Mouse (Mus musculus) thymus, postnatal 36 days (tissue): Measurements from ENCODE around the gene Evc.

Experiments used
- DNase-seq, 2 experiments: peaks; one replicate each; pipeline ENCODE4 v3.0.0; 2022; ENCODE audit warnings: mixed read lengths in 2 of 2

Gene Evc

DNA sequence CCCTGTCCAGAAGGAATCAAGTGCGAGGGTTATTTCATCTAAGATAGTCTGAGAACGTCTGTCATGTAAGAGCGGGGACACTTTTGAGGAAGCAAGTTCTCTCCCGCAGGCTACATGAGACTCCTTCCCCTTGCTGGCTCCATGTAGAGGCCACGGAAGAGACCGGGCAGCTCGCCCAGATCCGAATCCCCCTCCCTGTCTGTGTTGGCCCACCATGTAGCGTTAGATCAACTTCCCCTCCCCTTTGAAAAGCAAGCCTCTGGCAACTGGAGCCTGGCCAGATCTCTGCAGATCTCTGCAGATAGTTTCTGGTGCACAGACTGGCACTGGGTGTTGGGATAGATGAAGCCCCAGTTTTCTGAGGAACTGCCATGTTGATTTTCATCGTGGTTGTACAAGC lies 40.0 kb downstream of the Evc start:
- no peak for DNase-seq

DNA sequence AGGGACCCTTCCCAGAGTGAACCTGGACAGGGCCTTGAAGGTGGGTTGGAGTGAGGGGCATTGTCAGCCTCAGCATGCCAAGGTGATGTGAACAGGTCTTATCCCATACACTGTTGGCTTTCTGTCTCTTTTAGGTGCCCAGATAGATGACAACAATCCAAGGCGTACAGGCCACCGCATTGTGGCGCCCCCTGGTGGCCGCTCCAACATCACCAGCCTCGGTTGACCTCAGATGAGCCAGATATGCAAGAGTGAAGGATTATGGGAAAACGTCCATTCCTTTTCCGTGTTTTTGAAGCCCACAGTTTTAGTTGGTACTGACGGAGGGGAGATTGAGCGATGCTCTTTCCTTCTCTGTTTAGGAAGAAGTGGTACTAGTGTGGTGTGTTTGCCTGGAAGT lies 45.7 kb downstream of the Evc start:
- peak; percentile 19 to 20 for DNase-seq

DNA sequence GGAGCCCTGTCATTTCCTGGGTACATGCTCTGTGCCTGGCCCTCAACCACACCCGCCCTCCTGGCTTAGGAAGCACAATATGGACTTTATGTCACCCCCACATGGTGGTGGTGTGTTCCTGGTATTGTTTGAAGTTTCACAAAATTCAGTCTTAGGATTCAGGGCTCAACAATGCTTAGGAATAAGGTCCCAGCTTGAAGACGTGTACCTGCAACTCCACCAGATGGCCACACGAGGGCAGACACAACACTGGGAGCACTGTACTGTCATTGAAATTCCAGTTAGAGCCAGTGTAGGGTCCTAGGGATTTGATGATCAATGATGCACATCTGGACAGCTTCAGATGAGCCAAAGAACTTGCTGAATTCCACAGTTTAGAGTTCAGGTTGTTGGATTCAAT lies 47.5 kb downstream of the Evc start:
- peak; percentile 25 to 29 for DNase-seq

DNA sequence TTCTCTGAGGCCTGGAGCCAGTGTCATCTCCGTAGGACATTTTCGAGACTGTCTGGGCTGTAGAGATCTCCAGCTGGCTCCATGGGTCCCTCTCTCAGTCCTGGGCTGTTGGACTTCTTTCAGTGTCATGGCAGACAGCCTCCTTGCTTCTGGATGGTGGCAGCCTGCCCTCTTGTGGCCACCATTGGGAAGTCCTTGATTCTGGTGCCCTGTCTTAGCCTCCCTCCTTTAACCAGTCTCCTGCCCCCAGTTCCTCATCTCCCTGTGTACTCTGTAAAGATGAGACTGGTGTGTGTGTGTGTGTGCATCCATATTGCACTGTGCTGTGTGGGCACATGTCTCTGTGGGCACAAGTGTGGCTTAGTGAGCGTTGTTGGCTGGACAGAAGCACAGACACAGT lies 48.3 kb downstream of the Evc start:
- DNase-seq = peak; percentile 55 to 56

DNA sequence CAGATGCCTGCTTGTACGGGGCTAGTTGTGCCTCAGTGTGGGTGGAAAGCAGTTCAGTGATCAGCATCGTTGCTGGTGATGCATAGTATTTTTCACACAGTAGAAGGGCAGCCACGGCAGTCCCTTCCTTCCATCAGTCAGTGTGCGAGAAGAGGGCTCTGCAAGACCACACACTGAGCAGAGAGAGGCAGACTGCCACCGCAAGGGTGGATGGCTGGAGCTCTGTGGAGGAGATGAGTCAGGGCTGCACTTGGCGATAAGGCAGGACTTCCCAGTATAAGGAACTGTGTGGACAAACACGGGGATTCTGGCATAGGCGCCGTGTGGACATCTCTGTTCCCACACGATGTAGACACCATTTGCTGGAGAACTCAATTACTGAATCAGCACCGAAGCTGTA lies 55.7 kb downstream of the Evc start:
- no peak for DNase-seq

DNA sequence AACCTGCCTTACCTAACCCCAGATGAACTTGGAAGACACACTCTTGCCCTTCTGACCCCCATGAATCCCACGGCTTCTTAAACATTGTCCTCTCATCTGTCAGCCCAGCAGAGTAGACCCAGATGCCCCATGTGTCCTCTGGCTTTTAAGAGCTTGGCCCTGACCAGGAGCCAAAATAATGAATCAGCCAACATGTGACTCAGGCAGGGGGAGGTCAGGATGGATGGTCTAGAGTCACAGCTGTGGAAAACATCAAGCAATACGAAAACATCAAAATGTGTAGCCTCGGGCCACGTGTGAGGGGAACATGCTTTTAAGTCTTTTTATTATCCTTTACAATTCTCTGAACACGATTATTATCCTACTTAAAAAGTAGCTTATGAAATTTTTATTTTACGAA lies 72.9 kb downstream of the Evc start:
- DNase-seq = no peak

DNA sequence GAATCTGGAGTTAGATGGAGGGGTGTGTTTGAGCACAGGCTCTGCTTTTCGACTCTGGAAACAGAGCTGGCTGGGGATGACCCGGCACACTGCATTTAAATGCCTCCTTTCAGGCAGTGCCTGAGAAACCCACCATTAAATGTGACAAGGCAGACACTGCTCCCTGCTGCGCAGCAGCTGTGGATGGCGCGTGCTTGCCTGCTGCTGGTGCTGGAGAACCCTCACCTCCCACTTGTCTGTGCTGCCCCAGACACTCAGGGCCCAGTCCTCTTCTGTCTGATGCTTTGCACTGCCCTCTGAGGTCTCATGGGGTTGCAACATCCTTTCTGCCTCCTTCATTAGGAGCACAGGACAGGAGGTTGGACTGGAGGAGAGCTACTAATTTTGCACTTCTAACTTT lies 75.0 kb downstream of the Evc start:
- no peak for DNase-seq

DNA sequence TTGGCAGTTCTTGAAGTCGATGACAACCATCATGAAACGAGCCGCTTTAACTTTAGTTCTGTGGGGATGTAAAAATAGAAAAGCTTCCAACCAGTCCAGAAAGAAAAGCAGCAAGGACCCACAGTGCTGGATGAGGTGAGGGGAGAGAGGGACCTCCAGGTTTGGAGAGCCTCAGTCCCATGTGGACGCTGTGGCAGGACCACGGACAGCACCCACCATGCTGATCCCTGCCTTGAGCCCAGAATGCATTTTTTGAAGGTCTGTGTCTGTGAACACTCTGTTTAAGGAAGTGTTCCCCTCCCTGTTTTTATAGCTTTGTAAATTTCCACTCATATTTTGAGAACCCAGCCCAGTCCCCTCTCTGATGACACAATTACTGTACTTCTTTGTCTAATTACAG lies 79.5 kb downstream of the Evc start:
- no peak for DNase-seq

DNA sequence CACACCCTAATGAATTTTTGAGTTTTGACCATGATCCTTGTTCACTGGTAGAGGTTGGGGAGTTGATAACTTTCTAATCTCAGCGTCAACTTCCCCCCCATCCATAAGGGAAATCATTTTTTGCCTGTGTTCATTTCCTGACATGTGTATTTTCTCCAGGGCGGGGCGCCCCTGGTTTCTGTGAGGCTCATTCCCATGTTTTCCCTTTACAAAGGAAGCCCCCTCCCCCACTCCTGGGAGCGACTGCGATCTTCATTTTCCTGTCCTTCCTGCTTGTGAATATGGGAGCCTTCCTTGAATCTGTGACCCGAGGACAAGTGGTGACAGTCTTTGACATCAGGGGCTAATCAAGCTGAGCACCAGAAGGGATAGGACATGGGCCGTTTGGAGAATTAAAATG lies 79.9 kb downstream of the Evc start:
- no peak for DNase-seq

DNA sequence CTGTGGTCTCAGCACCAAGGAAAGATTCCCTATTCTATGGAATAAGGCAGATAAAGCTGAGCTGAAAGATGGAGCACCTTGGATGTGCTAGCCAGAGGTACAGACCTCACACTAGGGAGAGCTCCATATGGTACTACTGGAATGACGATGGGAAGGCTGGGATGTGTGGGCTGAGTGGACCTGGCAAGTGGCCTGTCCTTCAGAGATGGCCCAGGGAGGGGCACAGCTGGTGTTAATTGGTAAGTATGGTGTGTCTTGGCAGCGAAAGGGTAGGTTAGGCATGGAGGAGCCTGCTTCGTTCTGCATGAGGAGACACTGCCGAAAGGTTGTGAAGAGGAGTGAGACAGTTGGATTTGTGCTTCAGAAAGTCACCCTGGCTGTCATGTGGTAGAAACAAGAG lies 82.2 kb downstream of the Evc start:
- no peak for DNase-seq

DNA sequence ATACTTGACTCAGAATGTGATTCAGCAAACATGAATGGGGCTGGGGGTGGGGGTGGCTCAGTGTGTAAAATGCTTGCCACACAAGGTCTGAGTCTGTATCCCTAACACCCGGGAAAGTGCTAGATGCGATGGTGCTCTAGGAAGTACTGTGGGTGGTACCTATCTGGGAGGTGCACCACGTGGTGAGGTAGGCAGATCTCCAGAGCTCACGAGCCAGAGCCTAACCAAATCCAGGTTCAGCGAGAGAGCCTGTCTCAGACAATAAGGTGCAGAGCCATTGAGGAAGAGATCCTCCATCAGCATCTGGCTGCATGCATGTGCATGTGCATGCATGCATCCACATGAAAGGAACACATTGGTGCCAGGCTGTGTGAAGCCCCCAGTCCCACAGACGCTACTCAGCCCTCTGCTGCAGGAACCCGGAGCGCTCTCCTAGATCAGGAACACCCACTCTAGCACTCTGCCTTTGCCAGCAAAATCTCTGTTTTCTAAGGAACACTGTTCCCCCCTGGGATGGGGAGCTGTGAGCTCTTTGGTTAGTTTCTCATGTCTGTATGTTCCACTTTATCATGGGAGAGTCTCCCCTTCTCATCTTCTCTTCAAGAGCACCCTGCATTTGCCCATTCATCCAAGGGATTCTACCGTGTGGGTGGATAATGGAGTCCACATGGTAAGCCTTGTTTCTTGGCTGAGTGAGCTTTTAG lies 84.4 kb downstream of the Evc start:
- no peak for DNase-seq

DNA sequence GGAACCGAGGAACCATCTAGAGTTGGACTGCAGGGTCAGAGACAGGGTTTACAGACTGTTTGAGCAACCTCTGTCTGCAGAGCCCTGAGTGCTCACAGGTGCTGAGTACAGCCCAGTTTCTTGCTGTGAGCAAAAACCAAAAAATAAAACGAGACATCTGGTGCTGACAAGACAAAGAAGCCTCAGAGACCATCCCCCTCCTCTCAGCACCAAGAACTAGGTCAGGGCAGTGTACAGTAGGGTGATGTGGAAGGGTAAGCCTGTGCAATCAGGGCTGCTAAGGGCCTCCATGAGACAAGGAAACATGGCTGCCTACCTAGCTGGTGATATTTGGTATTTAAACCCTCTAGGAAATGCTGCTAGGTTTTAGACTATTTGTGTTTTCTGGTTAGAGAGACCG lies 85.1 kb downstream of the Evc start:
- peak in 1 of 2 experiments; percentile 51 for DNase-seq

DNA sequence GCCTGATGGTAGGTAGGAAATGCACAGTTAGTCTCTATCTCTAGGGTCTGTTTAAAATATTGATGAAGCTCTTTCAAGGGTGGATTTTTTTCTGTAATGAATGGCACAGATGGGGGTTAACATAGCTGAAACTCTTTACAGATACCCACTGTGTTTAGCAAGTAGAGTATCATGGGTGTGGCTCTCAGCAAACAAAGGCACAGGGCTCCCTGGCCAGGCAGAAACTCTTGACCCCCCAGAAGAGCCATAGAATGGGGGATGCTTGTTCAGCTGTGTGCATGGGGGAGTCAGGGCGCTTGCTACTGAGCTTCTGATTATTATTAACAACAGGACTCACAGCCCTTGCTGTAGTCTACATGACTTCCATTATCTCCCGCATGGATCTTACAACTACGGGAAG lies 87.8 kb downstream of the Evc start:
- no peak for DNase-seq

DNA sequence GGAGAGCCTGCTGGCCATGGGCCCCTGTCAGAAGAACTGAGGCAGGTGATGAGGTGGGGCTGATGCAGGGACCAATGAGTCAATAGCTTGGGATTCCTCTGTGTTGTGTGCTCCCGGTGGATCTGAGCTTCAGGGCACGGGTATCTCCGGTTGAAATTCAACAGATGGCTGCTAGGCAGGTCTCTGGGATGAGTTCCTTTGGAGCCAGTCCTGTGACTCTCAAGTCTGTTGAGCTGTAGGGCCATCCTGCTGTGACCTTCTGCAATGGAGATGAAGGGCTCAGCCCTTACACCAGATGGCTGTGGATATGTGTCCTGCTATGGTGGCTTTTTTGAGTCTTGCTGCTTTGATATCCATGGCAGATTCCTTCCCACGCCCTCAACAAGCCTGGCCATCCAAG lies 89.2 kb downstream of the Evc start:
- DNase-seq = no peak

DNA sequence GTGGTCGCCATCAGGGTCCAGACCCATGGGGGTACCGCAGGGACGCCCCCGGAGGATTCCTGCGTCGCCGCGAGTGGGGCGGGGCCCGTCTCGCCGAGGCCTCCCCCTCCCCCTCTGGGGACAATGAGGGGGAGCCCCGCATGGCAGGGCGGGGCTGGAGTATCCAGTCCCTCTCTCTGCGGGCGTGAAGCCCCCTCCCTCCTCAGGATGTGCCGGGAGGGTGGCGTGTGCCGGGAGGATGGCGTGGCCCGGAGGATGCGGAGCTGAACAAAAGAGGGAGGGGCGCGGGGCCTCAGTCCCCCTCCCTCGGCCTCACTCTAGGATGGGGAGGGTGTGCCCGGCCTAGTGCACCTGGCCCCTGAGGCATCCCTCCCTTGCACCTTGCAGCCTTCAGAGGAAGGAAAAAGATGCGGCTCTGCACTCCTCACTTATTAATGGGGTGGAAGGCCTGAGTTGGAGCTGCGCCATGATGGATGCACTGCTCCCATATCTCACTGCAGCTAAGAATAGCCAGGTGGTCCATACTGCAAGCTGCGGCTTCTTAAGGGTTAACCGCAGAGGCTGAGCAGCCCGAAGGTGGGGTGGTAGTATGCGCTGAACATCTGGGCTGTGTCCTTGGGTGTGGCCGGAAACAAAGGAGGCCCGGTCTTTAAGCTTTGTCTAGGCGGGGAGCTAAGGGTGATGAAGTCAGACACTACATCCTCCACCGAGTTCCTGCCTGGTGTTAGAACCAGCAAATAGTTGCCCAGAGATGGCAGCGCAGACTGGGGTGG lies 90.4 kb downstream of the Evc start:
- DNase-seq = peak; percentile 57 to 75

DNA sequence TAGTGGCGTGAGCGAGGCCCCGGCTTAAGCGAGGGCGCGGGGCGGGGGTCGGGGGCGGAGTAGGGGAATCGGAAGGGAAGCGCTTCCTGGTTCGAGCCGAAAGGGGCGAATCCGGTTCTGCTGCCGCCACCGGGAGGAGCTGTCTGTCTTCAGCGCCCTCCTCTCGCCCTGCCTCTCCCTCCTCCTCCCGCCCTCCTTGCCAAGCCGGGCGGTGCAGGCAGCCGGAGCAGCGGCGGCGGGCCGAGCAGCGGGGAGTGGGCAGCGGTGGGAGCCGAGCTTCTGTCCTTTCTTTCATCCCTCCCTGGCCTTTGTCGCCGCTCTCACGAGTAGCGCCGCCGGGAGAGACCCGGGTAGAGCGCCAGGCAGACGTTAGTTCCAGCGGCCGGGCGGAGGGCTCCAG lies 91.0 kb downstream of the Evc start:
- peak; percentile 61 to 77 for DNase-seq

DNA sequence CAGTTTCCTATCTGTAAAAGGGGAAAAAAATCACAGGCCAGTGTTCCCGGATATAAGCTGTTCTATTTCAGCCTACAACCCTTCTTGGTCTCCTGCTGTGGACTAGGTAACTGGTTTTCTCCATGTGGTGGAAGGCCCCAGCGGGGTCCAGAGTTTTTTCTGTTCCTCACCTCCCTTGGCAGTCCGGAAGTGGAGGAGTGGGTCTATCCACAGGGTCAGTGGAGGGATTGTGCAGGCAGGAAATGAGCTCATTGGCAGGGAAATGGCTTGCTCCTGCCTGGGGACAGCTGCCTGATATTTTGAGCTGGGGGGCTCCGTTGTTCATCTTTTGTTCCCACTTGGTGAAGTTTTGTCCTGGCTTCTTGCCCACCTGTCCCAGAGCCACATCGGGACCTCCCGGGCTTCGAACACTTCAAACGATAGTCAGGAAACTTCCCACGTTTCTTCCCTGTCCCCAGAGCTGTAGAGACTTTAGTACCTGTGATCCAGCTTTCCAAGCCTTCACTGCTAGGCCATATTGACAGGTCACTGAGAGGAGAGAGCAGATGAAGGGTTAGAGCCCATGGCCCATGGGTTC lies 91.9 kb downstream of the Evc start:
- no peak for DNase-seq

DNA sequence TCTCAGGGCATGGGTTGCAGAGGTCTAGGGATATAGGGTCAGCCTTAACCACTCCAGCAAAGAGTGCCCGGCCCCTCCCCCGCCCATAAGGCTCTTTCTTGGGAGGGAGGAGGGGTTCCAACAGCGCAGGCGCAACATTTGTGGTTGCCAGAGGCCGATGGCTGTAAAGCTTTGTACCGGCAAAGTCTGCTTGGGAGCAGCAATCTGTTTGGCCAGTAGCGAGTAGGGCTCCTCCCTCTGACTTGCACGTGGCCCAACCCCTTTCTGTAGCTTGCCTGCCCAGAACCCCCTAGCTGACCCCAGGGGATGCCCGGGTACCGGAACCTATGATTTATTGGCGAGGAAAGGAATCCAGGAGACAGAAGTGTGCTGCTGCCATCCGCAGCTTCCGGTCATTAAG lies 92.5 kb downstream of the Evc start:
- DNase-seq = no peak

DNA sequence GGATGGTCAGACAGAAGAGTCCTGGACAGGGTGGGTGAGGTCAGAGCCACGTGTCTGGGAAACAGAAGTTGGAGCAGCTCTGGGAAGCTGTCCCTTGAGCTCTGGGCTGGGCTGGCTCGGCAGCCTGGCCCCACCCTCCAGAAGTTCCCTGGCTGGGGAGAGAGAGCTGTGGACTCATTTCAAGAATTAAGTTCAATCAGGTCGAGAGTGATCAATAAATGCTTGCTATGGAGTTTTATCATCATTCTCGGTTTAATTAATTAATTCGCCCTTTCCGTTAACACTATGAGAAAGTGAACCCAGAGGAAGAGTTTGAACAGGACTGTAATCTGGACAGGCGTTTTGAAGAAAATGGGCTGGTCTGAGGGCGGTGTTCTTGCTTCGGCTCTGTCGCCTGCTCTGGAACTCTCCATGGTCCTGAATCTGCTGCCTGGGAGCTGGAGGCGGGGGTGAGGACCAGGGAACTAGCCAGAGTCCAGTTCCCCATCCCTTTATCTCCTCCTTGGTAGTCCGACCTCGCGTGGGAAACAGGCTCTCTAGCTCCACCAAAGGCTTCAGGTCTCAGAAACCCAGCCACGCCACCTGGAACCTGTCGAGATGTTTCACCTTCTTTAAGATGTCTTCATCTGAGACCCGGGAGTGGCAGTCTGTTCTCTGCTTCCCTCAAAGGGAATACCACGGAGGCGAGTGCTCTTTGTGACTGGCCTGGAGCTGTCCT lies 93.4 kb downstream of the Evc start:
- peak; percentile 31 to 34 for DNase-seq

DNA sequence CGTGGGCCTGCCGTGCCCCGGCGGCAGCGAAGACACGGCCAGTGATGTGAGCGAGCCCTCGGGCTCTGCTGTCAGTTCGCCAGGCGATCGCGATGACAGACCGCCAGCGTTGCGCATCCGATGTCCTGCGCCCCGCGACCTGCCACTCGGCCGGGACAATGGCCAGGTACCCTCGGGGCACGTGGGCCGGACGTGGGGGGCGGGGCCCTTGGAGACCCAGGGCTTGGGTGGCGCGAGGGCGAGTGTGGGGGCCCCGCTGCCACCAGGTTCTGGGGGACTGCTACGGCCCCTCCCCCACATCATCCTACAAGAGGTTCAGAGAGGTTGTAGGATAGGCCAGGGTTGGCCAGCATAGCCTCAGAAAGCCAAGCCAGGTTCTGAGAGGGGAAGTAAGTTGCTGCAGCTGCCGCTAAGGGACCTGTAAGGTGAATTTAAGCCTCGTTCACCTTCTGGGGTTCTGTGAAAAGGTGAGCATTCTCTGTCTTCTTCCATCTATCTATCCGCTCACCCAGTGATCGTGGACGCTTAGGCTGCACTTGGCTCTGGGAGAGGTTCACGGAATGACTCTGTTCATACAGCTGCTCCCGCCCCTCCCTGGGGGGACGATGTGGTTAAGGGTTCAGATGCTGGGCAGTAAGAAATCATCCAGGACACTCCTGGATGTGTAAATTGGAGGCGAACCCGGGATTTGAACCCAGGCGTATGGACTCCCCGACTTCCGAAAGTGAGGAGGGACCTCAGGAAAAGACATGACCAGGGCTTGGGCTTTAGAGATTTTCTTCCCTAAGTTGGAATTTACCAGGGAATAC lies 94.1 kb downstream of the Evc start:
- no peak for DNase-seq

DNA sequence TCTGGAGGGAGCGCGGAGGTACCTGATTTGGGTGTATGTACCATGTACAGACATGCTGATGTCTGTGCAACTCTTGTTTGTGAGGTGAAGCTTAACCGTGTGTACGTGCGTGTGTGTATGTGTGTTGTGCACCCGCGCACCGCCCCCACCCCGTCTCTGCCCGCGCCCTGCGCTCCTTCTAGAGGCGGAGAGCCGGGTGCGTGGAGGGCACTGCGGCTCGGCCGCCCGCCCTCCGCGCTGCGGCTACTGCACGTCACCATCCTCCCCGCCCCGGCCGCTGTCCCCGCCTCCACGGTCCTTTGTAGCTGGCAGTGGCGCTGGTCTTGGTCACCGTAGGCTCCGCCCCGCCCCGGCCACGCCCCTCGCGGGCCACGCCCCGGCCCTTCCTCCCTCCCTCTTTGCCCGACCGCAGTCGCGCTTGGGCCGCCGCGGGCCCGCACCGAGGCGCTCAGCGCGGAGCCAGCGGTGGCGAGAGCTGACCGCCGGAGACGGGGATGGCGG lies 95.0 kb downstream of the Evc start, which contains the start of gene Crmp1:
Gene Crmp1 (plus strand): TSS at position 290 of the 501 bp plus-strand sequence.
- DNase-seq = peak in 1 of 2 experiments; percentile 18

DNA sequence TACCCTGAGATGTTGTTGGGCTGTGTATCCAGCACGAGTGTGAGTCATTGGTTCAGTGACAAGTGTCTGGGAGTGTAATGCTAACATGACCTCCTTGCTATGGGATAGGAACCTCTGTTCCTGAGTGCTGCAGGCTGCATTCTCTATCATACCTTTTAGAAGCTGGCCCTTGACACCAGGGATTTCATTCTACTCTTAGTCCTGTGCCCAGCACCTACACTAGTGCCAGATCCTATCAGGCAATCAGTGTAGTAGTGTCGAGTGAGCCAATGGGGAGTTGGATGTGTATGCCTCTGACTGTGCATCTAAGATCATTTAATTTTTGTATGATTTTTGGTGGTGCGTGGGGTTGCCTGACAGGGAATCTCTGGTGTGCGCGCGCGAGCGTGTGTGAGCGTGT lies 95.5 kb downstream of the Evc start:
- no peak for DNase-seq
